Comparison of ENCODE assay signal across 9 mouse cellular contexts in genomic region chr8:84193566-84193965, GRCm38 (mm10). TPM values are rescaled to one million over a fixed set of nuclear protein-coding genes. Genes with fewer than 3 reads are reported as not detected.
A peak's percentile ranks its signal among the peaks of the same experiment; 100 is the strongest.
DNase-seq lines count a peak whose midpoint lies in the region; ATAC-seq and TF ChIP-seq lines count a peak whose summit lies in the region.
"Had no signal": no experiment of that assay in that cellular context is flagged by ENCODE, and none has a peak within 500 bp of the region (broad histone marks: within the 10 kb centered on the region; RNA-seq: fewer than 3 reads in every experiment).

No protein-coding gene starts in this region.

- no peak overlapping the region for H3K9ac ChIP-seq in kidney, embryonic 15.5 days
- H3K9ac ChIP-seq in ES-E14 (ENCODE audit: insufficient read depth, low read depth, low read length, poor library complexity, severe bottlenecking), result no peak overlapping the region
- no peak overlapping the region for H3K9ac ChIP-seq in limb, embryonic 11.5 days (ENCODE audit: low read length)

- ATAC-seq in kidney, embryonic 15.5 days (replicated peaks; ENCODE audit: low FRiP score), result no peak
- ATAC-seq in limb, embryonic 11.5 days (ENCODE audit: insufficient number of reproducible peaks, low FRiP score, low TSS enrichment, low read depth), result no peak

- no peaks in the 10 kb centered on the region for H3K9me3 ChIP-seq in kidney, embryonic 15.5 days (replicated peaks)
- no peaks in the 10 kb centered on the region for H3K9me3 ChIP-seq in ES-E14 (ENCODE audit: control insufficient read depth, insufficient read depth, low read depth, low read length)
- no peaks in the 10 kb centered on the region for H3K9me3 ChIP-seq in limb, embryonic 11.5 days (ENCODE audit: control insufficient read depth, low read length)

- 0 out of 2 replicates have a peak overlapping the region, but pooled peaks have one; percentile 38 for H3K27ac ChIP-seq in kidney, embryonic 15.5 days
- peak overlapping the region; percentile 97; the same call in 1 of the 2 replicates for H3K27ac ChIP-seq in ES-E14 (ENCODE audit: insufficient read depth, low read depth, low read length, poor library complexity, severe bottlenecking)
- H3K27ac ChIP-seq in limb, embryonic 11.5 days (replicated peaks; ENCODE audit: low read depth, low read length), result peak overlapping the region; percentile 47; the same call in 1 of the 2 replicates

- no peak for DNase-seq in kidney, adult 11 months
- peak; percentile 38 for DNase-seq in A20 (ENCODE audit: low read depth, low spot score)
- DNase-seq in ES-E14 (ENCODE audit: low read depth, low spot score), result no peak
- DNase-seq in limb, embryonic 11.5 days (ENCODE audit: low spot score), result peak; percentile 42
- no peak for DNase-seq in gastrocnemius, postnatal 14 days
- no peak for DNase-seq in gastrocnemius, postnatal 4 days (ENCODE audit: low spot score in 2 of 2)
- DNase-seq: cerebellum, adult 9-10 months; heart, postnatal 10 days had no signal

- no peaks in the 10 kb centered on the region for H3K36me3 ChIP-seq in kidney, embryonic 15.5 days
- H3K36me3 ChIP-seq in ES-E14 (ENCODE audit: control insufficient read depth, insufficient read depth, low read length, poor library complexity, severe bottlenecking), result no peaks in the 10 kb centered on the region
- H3K36me3 ChIP-seq in limb, embryonic 11.5 days (ENCODE audit: control insufficient read depth, insufficient read depth, low read length), result no peaks in the 10 kb centered on the region

- in situ Hi-C loops in ES-E14 (cut with MboI; ENCODE audit: low sequenced_read_pairs in 2 of 2, unreplicated experiment in 2 of 2), result no loop called here

- intact Hi-C loops in gastrocnemius, postnatal 14 days (cut with DNase I; ENCODE audit: low total_unique reads), result no loop called here

- H3K4me2 ChIP-seq in kidney, embryonic 15.5 days, result no peak overlapping the region
- H3K4me2 ChIP-seq in limb, embryonic 11.5 days (ENCODE audit: low read depth, severe bottlenecking), result no peak overlapping the region

- H3K4me1 ChIP-seq in kidney, embryonic 15.5 days, result peaks cover 44% of the 10 kb centered on the region
- peaks cover 7 to 19% of the 10 kb centered on the region in 2 experiments; a peak in 3 of 4 replicates for H3K4me1 ChIP-seq in ES-E14 (ENCODE audit: control insufficient read depth in 2 of 2, insufficient read depth in 2 of 2, low read length in 2 of 2, poor library complexity in 1 of 2)
- peaks cover 23% of the 10 kb centered on the region for H3K4me1 ChIP-seq in limb, embryonic 11.5 days (ENCODE audit: control insufficient read depth, insufficient read depth, low read length)

- no peak overlapping the region for H3K4me3 ChIP-seq in kidney, embryonic 15.5 days (replicated peaks)
- no peak overlapping the region; a peak in 1 of 4 replicates for H3K4me3 ChIP-seq in ES-E14 (ENCODE audit: insufficient read depth in 1 of 2, low read depth in 1 of 2, low read length in 2 of 2, poor library complexity in 1 of 2, severe bottlenecking in 1 of 2)
- H3K4me3 ChIP-seq in limb, embryonic 11.5 days (ENCODE audit: low read depth, low read length), result no peak overlapping the region

- 88% methylated on average over 5 of the region's 5 CpGs for WGBS in kidney, embryonic 15.5 days
- WGBS in limb, embryonic 11.5 days, result 76% methylated on average over 5 of the region's 5 CpGs

- no peaks in the 10 kb centered on the region for H3K27me3 ChIP-seq in kidney, embryonic 15.5 days
- H3K27me3 ChIP-seq in limb, embryonic 11.5 days (ENCODE audit: control insufficient read depth, insufficient read depth, low read length), result no peaks in the 10 kb centered on the region

TF ChIP-seq in ES-E14, 5 proteins besides CTCF, POLR2A, EP300 and RAD21:
- TF ChIP-seq ZC3H11A (IDR thresholded peaks at IDR 0.05; ENCODE audit: borderline replicate concordance, low read depth, low read length), result no peak
- TF ChIP-seq MAFK (IDR thresholded peaks at IDR 0.05; ENCODE audit: insufficient read depth, low read depth, low read length), result no peak
- no peak for TF ChIP-seq HCFC1 (IDR thresholded peaks at IDR 0.05; ENCODE audit: borderline replicate concordance, insufficient read depth, low read length)
- TF ChIP-seq CHD2 (IDR thresholded peaks at IDR 0.05; ENCODE audit: low read depth, low read length), result no peak
- TF ChIP-seq ZNF384 (IDR thresholded peaks at IDR 0.05; ENCODE audit: low read depth, low read length), result no peak
TF ChIP-seq in ES-E14: peak in this region for 0.

RNA-seq across cellular contexts. Expression of gene Nanos3, which starts 8.5 kb away (rescaled TPM):
- polyA plus RNA-seq in kidney, embryonic 15.5 days (2015; fragmentation: Nextera tagmentation; extraction: Ambion mirVana), result 3.6 and 4.7 TPM in 2 replicates
- total RNA-seq in ES-E14 (2012; rRNA removed), result 7.0 and 9.9 TPM in 2 replicates
- polyA plus RNA-seq in limb, embryonic 11.5 days (2014; fragmentation: Nextera tagmentation; extraction: Ambion mirVana), result 4.3 and 4.9 TPM in 2 replicates
- total RNA-seq in gastrocnemius, postnatal 14 days (2021), result under 1 TPM in 1 of 2 experiments, not detected in 1; 0.43 TPM
- total RNA-seq in gastrocnemius, postnatal 4 days (2021), result 1 to 10 TPM; 2.5 to 3.3 TPM

RNA-seq across cellular contexts. Expression of gene Zswim4, which starts 43.3 kb away (rescaled TPM):
- 16.6 and 17.3 TPM in 2 replicates for polyA plus RNA-seq in kidney, embryonic 15.5 days (2015; fragmentation: Nextera tagmentation; extraction: Ambion mirVana)
- 22.1 and 24.6 TPM in 2 replicates for total RNA-seq in ES-E14 (2012; rRNA removed)
- polyA plus RNA-seq in limb, embryonic 11.5 days (2014; fragmentation: Nextera tagmentation; extraction: Ambion mirVana), result 23.9 and 24.5 TPM in 2 replicates
- total RNA-seq in gastrocnemius, postnatal 14 days (2021), result 1 to 10 TPM; 5.8 to 6.8 TPM
- 1 to 10 TPM; 9.5 to 9.8 TPM for total RNA-seq in gastrocnemius, postnatal 4 days (2021)

RNA-seq across cellular contexts. Expression of gene 4930432K21Rik, which starts 45.7 kb away (rescaled TPM):
- polyA plus RNA-seq in kidney, embryonic 15.5 days (2015; fragmentation: Nextera tagmentation; extraction: Ambion mirVana), result 1.7 and 2.0 TPM in 2 replicates
- total RNA-seq in ES-E14 (2012; rRNA removed), result 4.9 TPM in 2 replicates
- 0.61 and 0.89 TPM in 2 replicates for polyA plus RNA-seq in limb, embryonic 11.5 days (2014; fragmentation: Nextera tagmentation; extraction: Ambion mirVana)
- total RNA-seq in gastrocnemius, postnatal 14 days (2021), result under 1 TPM; 0.27 to 0.62 TPM
- total RNA-seq in gastrocnemius, postnatal 4 days (2021), result 1 to 10 TPM; 1.4 to 1.9 TPM

RNA-seq across cellular contexts. Expression of gene Cc2d1a, which starts 45.8 kb away (rescaled TPM):
- 22.0 and 28.7 TPM in 2 replicates for polyA plus RNA-seq in kidney, embryonic 15.5 days (2015; fragmentation: Nextera tagmentation; extraction: Ambion mirVana)
- total RNA-seq in ES-E14 (2012; rRNA removed), result 17.7 and 18.9 TPM in 2 replicates
- polyA plus RNA-seq in limb, embryonic 11.5 days (2014; fragmentation: Nextera tagmentation; extraction: Ambion mirVana), result 15.2 and 15.7 TPM in 2 replicates
- 10 to 100 TPM; 12.1 to 12.6 TPM for total RNA-seq in gastrocnemius, postnatal 14 days (2021)
- 10 to 100 TPM; 18.2 to 21.8 TPM for total RNA-seq in gastrocnemius, postnatal 4 days (2021)

RNA-seq across cellular contexts. Expression of gene D8Ertd738e, which starts 56.0 kb away (rescaled TPM):
- polyA plus RNA-seq in kidney, embryonic 15.5 days (2015; fragmentation: Nextera tagmentation; extraction: Ambion mirVana), result 336 and 355 TPM in 2 replicates
- 148 and 181 TPM in 2 replicates for total RNA-seq in ES-E14 (2012; rRNA removed)
- polyA plus RNA-seq in limb, embryonic 11.5 days (2014; fragmentation: Nextera tagmentation; extraction: Ambion mirVana), result 361 and 375 TPM in 2 replicates
- total RNA-seq in gastrocnemius, postnatal 14 days (2021), result 100 to 1,000 TPM; 158 to 171 TPM
- total RNA-seq in gastrocnemius, postnatal 4 days (2021), result 100 to 1,000 TPM; 197 to 218 TPM

Comparison
In these comparisons a context has a peak if more than half of its experiments do, and no peak if none do; other contexts are left out.
1. H3K27ac ChIP-seq: peak in every context shown above with its lines; median percentile 97 in ES-E14; 47 in limb, embryonic 11.5 days; 38 in kidney, embryonic 15.5 days.
2. DNase-seq: peak in A20 (single experiment) and limb, embryonic 11.5 days (single experiment); none in kidney, adult 11 months (single experiment), ES-E14 (single experiment), gastrocnemius, postnatal 14 days (single experiment) and gastrocnemius, postnatal 4 days (0 of 2).